13 mouse cellular contexts compared by ENCODE assay signal in the genomic region with DNA sequence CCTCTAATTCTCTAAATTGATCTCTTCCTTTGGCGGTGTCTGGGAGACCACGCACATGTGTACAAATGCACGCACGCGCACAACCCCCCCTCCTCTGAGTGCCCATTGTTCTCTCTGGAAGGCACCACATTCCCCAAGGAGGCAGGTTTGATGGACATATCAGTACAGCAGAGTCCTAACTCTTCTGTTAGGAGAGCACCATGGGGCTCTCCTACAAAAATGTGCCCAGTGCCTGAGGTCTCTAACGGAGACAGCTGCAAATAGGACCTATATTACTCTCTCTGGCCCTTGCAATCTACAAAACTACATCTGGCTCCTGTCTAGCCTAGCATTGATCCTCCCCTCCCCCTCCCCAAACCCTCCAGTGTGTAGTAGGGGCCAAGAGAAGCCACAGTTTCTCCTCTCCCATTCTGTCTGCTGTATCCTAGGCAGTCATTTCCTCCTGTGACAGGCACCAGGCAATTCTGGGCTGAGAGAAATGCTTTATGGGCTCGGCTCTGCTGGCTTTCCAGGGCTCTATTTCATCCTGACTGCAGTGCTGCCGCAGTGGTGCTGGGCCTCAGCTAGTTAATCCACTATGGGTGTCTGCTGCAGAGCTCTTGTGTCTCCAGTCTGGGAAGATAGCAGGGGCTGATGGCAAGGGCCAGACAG.
A peak's percentile ranks its signal among the peaks of the same experiment; 100 is the strongest.
DNase-seq lines count a peak whose midpoint lies in the region; ATAC-seq lines count a peak whose summit lies in the region.
"Had no signal": no experiment of that assay in that cellular context is flagged by ENCODE, and none has a peak within 500 bp of the region (broad histone marks: within the 10 kb centered on the region; RNA-seq: fewer than 3 reads in every experiment).

No protein-coding gene starts in this region.

- 0 out of 2 replicates have a peak overlapping the region, but pooled peaks have one; percentile 8 for H3K4me2 ChIP-seq in forebrain, embryonic 14.5 days (ENCODE audit: low read length)
- H3K4me2 ChIP-seq: liver, embryonic 13.5 days had no signal

- no peak overlapping the region for H3K9ac ChIP-seq in forebrain, embryonic 14.5 days (ENCODE audit: low read length)
- H3K9ac ChIP-seq: liver, embryonic 13.5 days had no signal

- no peaks in the 10 kb centered on the region for H3K36me3 ChIP-seq in forebrain, embryonic 14.5 days (ENCODE audit: control insufficient read depth, insufficient read depth, low read length)
- H3K36me3 ChIP-seq: liver, embryonic 13.5 days had no signal

- no peak overlapping the region for H3K4me3 ChIP-seq in forebrain, embryonic 14.5 days (ENCODE audit: low read depth, low read length)
- H3K4me3 ChIP-seq: liver, embryonic 13.5 days; myocyte had no signal

- intact Hi-C loops in gastrocnemius, postnatal 14 days (cut with DNase I; ENCODE audit: low total_unique reads): no loop called here

- H3K27me3 ChIP-seq in forebrain, embryonic 14.5 days (replicated peaks; ENCODE audit: control insufficient read depth, insufficient read depth, low read length): no peaks in the 10 kb centered on the region
- H3K27me3 ChIP-seq: liver, embryonic 13.5 days had no signal

- H3K27ac ChIP-seq in forebrain, embryonic 14.5 days (ENCODE audit: low read depth, low read length): peak overlapping the region; percentile 81
- H3K27ac ChIP-seq: liver, embryonic 13.5 days had no signal

- ATAC-seq in forebrain, embryonic 14.5 days: peak; percentile 77
- ATAC-seq in megakaryocyte progenitor cell, adult 5-6 weeks (replicated peaks; ENCODE audit: poor library complexity): no peak
- ATAC-seq: Patski had no signal

- H3K4me1 ChIP-seq in forebrain, embryonic 14.5 days (ENCODE audit: control insufficient read depth, insufficient read depth, low read length): peaks cover 32% of the 10 kb centered on the region
- H3K4me1 ChIP-seq: liver, embryonic 13.5 days had no signal

- peak; percentile 1 for DNase-seq in gastrocnemius, postnatal 14 days
- no peak for DNase-seq in gastrocnemius, postnatal 10 days
- DNase-seq in MN1 (ENCODE audit: low spot score): peak; percentile 67
- peak; percentile 71 for DNase-seq in forebrain, embryonic 14.5 days (ENCODE audit: low spot score)
- DNase-seq in mesoderm, embryonic 11.5 days (ENCODE audit: low read depth, low spot score): peak; percentile 77
- no peak for DNase-seq in urinary bladder, adult 18-20 months (ENCODE audit: low spot score in 2 of 2)
- DNase-seq in thymus, adult 18-20 months: no peak
- DNase-seq: cerebellum, adult 2 months; heart, adult 18-20 months; liver, embryonic 13.5 days had no signal

- 5% methylated on average over 8 of the region's 8 CpGs for WGBS in forebrain, embryonic 14.5 days

- H3K9me3 ChIP-seq in forebrain, embryonic 14.5 days (replicated peaks; ENCODE audit: control insufficient read depth, low read length): no peaks in the 10 kb centered on the region
- H3K9me3 ChIP-seq: liver, embryonic 13.5 days had no signal

Comparison
In these comparisons a context has a peak if more than half of its experiments do, and no peak if none do; other contexts are left out.
1. DNase-seq: peak in gastrocnemius, postnatal 14 days (single experiment), MN1 (single experiment), forebrain, embryonic 14.5 days (single experiment) and mesoderm, embryonic 11.5 days (single experiment); none in gastrocnemius, postnatal 10 days (single experiment), urinary bladder, adult 18-20 months (0 of 2) and thymus, adult 18-20 months (0 of 2).